Mouse (Mus musculus): ENCODE data around the gene Syt2.

- TF ChIP-seq CTCF (conservative IDR thresholded peaks at IDR 0.05; ENCODE audit: insufficient read depth, insufficient read length, low read depth, low read length), result no peak
- TF ChIP-seq POLR2A (IDR thresholded peaks at IDR 0.05; ENCODE audit: low read depth, low read length), result no peak
These were observed 61.8 kb downstream of the Syt2 start for GRCm38 (mm10) chr1:134708274-134708673.

Data from kidney, adult 2 months (tissue).